ENCODE assay signal across 11 mouse cellular contexts in genomic region chr8:9521577-9521976, GRCm38 (mm10).
DNase-seq lines count a peak whose midpoint lies in the region.
"Had no signal": no experiment of that assay in that cellular context is flagged by ENCODE, and none has a peak within 500 bp of the region (broad histone marks: within the 10 kb centered on the region; RNA-seq: fewer than 3 reads in every experiment).

No protein-coding gene starts in this region.

- peak; percentile 53 for DNase-seq in cerebellum, adult 9-10 months
- no peak for DNase-seq in cerebellum, adult 8-10 months
- DNase-seq in kidney, adult 11 months, result peak; percentile 3
- no peak for DNase-seq in kidney, postnatal 36 days
- peak; percentile 7 for DNase-seq in kidney, postnatal 14 days
- DNase-seq in kidney, postnatal 25 days, result no peak
- DNase-seq in brain, adult 2 months (ENCODE audit: low read depth, low spot score), result peak; percentile 59
- DNase-seq: adrenal gland, postnatal 14 days; gastrocnemius, postnatal 10 days; heart, adult 2 months; heart, postnatal 14 days had no signal

Comparison
In these comparisons a context has a peak if more than half of its experiments do, and no peak if none do; other contexts are left out.
1. DNase-seq: peak in cerebellum, adult 9-10 months (single experiment), kidney, adult 11 months (single experiment), kidney, postnatal 14 days (single experiment) and brain, adult 2 months (single experiment); none in cerebellum, adult 8-10 months (single experiment), kidney, postnatal 36 days (0 of 2) and kidney, postnatal 25 days (0 of 2).